Mouse (Mus musculus): ENCODE measurements around the gene Crybg3. TPM values are rescaled to one million over a fixed set of nuclear protein-coding genes. Genes with fewer than 3 reads are reported as not detected.

The Crybg3 gene
- 4.9 TPM for polyA plus RNA-seq (2015; fragmentation: Illumina TruSeq; extraction: RNeasy Lipid Tissue Mini Kit (QIAGEN cat#74804); ENCODE audit: insufficient read depth, low read depth, low replicate concordance)

DNA sequence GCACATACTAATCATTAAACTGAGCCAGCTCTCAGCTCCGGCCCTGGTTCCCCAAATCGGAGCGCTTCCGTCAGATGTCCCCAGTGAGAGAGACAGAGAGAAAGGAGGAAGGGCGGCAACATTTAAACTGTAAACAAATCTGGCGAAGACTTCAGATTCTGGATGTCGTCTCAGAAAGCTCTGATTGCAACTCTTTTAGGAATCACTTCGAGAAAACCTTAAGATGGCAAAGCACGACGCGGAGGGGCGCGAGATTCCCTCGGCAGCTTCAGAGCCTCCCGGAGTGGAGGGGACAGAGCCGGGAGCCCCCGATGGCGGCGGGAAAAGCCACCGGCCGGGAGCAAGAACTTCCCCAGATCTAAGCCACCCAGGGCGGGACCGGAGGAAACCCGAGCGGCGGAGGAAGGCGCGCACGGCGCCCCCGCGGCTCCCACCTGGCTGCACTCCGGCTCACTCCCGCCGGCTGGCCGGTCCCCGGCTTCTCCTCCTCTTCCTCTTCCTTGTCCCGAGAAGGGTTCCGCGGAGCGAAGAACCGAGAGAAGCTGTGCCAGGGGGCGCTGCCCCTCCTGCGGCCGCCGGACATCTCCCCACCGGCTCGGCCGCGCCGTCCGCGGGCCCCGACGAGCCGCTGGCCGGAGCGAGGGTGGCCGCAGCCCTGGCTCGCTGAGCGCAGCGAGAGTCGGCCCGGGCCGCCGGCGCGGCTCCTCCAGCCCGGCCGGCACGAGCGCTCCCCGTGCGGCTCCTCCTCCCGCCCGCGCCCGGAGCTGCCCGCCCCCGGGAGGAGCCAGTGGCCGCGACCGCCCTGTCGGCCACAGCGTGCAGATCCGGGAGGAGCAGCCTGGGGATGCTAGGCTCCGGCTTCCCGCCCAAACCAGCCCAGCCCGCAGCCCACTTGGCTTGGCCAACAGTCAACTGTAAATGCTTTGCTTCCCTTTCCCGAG, at the start of gene Crybg3:
TSS of gene Crybg3 (minus strand) at position 669 of the 941 bp plus-strand sequence.

DNA sequence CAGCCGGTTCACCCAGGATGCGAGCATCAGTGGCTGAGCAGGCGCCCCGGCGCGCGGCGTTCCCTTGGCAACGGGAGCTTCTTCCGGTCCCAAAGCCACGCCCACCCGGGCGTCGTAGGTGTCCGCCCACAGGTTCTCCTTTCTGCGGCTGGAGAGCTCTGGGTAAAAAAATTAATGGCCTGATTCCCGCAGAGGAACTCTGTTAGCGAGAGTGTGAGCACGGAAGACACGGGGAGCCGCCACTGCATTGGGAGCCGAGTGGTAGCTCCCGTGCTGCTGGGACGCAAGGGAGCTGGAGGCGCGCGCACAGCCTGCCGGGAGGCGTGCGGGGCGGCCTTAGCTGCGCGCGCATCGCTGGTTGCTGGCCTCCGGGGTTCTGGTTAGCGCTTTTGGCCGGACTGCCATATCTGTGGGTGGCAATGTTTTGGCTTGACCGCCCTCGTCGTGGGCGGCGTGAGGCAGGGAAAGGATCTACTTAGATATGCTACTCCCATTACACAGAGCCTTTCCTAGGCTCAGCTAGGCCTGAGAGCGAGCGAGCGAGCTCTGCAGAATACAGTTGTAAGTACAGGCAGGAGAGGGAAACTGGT, 38.4 kb upstream of the Crybg3 start, which contains the start of gene Arl6:
TSS of gene Arl6 (minus strand) at position 290 of the 590 bp plus-strand sequence.

DNA sequence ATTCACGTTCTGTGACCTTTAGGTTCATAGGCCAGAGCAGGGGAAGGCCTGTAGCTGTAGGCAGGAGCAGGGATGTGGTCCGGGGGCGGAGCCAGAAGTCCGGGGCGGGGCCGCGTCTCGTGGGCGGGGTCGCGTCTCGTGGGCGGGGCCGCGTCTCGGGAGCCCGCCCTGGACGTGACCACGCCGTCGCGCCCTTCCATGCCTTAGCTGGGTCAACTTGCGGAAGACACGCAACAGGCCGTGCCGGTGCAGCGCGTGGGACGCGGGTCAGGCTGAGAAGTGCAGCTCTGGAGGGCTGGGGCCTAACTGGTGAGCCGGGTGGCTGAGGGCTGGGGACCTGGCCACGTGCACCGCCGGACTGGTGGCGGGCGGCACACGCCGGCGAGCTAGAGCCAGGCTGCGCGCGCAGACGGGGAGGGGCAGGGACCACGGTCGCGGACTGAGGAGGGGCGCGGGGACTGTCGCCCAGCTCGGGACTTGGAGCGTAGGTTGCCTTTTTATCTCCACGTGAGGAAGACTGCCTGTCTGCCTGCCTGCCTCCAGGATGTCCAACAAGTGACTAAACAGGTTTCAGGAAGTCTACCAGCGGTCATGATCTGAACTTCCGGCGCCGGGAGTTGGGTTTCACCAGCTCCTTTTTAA, 129.0 kb downstream of the Crybg3 start, which contains the start of gene Riox2:
TSS of gene Riox2 (plus strand) at position 139 of the 642 bp plus-strand sequence.

Other genes starting within 250 kb of the Crybg3 start
- not detected for gene Olfr209, start 237.0 kb downstream of the Crybg3 start, polyA plus RNA-seq (2015; fragmentation: Illumina TruSeq; extraction: RNeasy Lipid Tissue Mini Kit (QIAGEN cat#74804); ENCODE audit: insufficient read depth, low read depth, low replicate concordance)
- gene Gabrr3, start 193.6 kb downstream of the Crybg3 start, polyA plus RNA-seq (2015; fragmentation: Illumina TruSeq; extraction: RNeasy Lipid Tissue Mini Kit (QIAGEN cat#74804); ENCODE audit: insufficient read depth, low read depth, low replicate concordance) = not detected
- 5.4 TPM for gene Riox2, start 129.2 kb downstream of the Crybg3 start, polyA plus RNA-seq (2015; fragmentation: Illumina TruSeq; extraction: RNeasy Lipid Tissue Mini Kit (QIAGEN cat#74804); ENCODE audit: insufficient read depth, low read depth, low replicate concordance)
- 3.2 TPM for gene Arl6, start 38.4 kb upstream of the Crybg3 start, polyA plus RNA-seq (2015; fragmentation: Illumina TruSeq; extraction: RNeasy Lipid Tissue Mini Kit (QIAGEN cat#74804); ENCODE audit: insufficient read depth, low read depth, low replicate concordance)